Mouse (Mus musculus) heart, adult 8-10 months (tissue): ENCODE measurements at regions not wholly inside any gene's neighbourhood (a gene's known extent, or its start where the extent isn't known, plus 50 kb on each side); places are given as distances from the start of the nearest gene placed in this dataset.
A peak's percentile ranks its signal among the peaks of the same experiment; 100 is the strongest.

ENCODE experiments used
- DNase-seq: peaks from one replicate; pipeline ENCODE4 v3.0.0; 2022; ENCODE audit warnings: low spot score

DNA sequence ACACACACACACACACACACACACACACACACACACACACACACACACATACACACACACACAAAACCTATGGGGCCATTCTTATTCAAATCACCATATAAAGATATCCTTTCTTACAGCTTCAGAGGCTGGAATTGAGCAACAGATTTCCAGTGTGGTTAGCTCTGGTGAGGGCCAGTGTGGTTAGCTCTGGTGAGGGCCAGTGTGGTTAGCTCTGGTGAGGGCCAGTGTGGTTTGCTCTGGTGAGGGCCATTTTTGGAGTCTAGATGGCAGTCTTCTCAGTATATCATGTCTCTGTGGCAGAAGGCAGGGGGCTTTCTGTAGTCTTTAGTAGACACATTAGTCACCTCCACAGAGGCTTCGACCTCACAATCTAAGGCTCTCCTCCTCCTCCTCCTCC lies 191.5 kb upstream of the 9630041A04Rik start:
- no peak for DNase-seq

GRCm38 (mm10) chr9:101649816-101650215 lies 211.8 kb upstream of the 9630041A04Rik start:
- DNase-seq: no peak

DNA sequence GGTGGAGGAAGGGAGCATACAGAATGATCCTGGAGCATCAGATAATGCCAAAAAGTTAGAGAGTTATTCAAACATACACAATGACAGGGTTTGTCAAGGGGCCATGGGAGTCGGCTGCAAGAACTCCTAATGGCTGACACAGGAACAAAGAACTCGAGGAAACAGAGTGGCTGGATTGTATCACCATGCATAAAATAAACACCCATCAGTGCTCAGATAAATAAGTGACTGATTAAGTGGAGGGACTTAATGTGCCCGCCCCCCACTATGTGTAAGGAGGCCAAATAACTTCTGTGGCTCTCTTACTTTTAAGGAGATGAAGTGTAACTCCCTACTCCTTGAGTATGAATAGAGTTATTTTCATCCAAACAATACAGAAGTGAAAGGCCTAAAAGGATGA lies 220.1 kb upstream of the 9630041A04Rik start:
- DNase-seq: no peak

- no peak for DNase-seq
These were observed 221.0 kb upstream of the 9630041A04Rik start for GRCm38 (mm10) chr9:101640598-101640997.

GRCm38 (mm10) chr9:101616261-101616660 lies 245.4 kb upstream of the 9630041A04Rik start:
- no peak for DNase-seq

GRCm38 (mm10) chr9:101615176-101615575 lies 246.5 kb upstream of the 9630041A04Rik start:
- no peak for DNase-seq

- no peak for DNase-seq
These were observed 247.7 kb upstream of the 9630041A04Rik start for GRCm38 (mm10) chr9:101613933-101614332.

- DNase-seq: peak; percentile 12
These were observed 248.2 kb upstream of the 9630041A04Rik start for GRCm38 (mm10) chr9:101613471-101613870.

GRCm38 (mm10) chr9:101612971-101613370 lies 248.7 kb upstream of the 9630041A04Rik start:
- no peak for DNase-seq

DNA sequence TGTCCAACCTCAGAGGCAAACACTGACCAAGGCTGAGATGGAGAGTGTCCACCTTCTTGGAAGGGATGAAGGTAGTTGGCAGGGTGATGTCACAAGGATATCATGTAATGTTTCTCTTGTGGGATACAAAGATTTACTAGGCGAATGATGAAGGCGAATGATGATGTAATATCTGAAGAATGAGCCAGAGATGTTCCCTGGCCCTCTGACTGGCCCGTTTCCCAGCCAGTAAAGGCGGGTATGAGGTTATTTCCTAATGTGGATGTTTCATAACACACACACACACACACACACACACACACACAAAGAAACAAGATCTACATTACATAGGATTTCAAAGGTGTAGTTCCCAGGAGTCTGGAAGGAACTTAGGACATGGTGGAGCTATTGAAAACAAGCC lies 249.1 kb upstream of the 9630041A04Rik start:
- peak; percentile 11 for DNase-seq

GRCm38 (mm10) chr9:101611481-101611880 lies 250.2 kb upstream of the 9630041A04Rik start:
- DNase-seq: no peak

GRCm38 (mm10) chr9:101610806-101611443 lies 250.7 kb upstream of the 9630041A04Rik start:
- DNase-seq: no peak

- DNase-seq: no peak
These were observed 251.3 kb upstream of the 9630041A04Rik start for GRCm38 (mm10) chr9:101610338-101610737.

DNA sequence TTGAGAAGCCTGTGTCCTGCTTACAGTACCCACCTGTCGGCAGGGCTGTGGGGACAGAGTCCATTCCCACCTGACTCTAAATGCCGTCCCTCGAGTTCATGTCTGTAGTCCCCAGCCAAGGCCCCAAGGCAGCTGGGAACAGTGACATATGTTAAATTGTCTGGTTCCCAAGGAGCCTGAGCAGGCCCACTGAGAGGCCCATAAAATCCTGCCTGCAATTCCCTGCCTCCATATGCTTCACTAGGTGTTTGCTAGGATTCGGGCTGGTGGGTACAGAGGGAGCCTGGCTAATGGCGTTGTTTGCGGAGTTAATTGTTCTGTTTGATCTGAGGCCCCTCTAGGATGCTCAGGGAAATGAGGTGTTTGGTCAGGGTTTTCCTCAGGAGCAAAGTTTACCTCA lies 258.8 kb upstream of the 9630041A04Rik start:
- DNase-seq: no peak

DNA sequence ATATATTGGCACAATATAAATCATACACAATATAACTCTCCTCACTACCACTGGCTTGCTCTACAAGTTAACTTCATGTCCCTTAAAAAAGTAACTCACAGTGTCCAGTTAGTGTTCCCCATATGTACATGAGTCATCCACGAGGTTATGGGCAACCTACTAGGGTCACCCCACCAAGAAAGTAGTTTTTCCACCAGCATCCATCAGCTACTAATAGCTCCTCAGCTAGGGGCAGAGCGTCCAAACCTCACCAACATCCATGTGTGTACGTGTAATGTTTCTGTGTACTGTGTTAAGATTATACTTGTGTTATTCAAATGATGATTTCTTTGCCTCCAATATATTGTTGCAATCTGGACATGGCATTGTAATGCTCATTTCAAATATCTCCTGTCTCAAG lies 264.7 kb upstream of the 9630041A04Rik start:
- DNase-seq: no peak

GRCm38 (mm10) chr9:101595101-101595650 lies 266.5 kb upstream of the 9630041A04Rik start:
- no peak for DNase-seq

- no peak for DNase-seq
These were observed 269.0 kb upstream of the 9630041A04Rik start for GRCm38 (mm10) chr9:101592621-101593020.

GRCm38 (mm10) chr9:101591681-101592080 lies 270.0 kb upstream of the 9630041A04Rik start:
- DNase-seq: no peak

- DNase-seq: peak; percentile 79
These were observed 271.3 kb upstream of the 9630041A04Rik start for GRCm38 (mm10) chr9:101590310-101590709.

DNA sequence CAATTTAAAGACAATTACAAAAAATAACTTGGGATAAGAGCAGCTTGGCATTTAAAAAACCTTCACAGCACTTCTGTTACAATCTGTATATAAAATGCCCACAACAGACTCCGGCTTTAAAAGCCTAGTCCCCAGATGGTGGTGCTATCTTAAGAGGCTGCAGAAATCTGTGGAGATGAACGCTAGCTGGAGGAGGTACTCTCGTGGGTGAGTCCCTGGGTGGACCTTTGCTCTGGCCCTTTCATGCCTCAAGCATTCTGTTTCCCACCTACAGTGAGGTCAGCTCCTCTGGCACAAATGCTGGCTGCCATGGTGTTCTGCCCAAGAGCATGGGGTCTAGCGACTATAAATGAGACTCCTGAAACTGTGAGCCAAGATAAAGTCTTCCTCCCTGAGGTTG lies 280.6 kb upstream of the 9630041A04Rik start:
- no peak for DNase-seq

DNA sequence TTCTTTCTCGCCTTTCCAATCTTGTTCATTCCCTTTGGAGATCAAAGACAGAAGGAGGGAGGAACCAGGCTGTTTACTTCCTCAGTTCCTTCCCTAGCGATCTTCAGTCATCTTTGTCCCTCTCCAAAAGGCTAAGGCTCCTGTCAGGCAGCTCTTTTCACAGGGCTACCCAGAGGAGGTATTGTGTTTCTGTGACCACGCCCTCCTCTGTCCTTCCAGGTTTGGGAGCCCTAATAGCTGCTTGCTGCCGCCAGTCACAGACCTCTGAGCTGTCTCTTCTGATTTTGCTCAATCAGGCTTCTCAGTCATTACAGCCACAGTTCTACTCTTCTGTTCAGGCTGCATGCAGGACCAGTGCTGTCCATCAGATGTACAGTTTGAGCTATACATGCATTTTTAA lies 290.9 kb upstream of the 9630041A04Rik start:
- no peak for DNase-seq

DNA sequence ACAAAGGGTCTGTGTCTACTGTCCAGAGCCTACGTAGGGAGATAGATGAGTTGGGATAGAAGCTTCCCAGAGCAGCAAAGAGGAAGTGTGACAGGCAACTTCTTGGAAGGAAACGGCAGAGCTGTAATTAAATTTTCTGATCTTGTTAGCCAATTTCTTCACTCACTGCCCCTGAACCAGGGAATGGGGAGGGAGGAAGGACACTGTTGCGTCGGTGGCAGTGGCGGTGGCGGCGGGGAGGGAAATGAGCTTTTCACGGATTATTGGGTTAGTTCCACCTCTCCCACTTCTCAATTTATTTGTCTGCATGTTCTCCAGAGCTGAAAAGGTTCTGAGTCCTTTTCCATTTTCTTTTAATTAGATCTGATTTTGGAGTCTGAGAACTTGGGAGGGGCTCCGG lies 298.4 kb upstream of the 9630041A04Rik start:
- no peak for DNase-seq

GRCm38 (mm10) chr9:101559366-101559765 lies 302.3 kb upstream of the 9630041A04Rik start:
- DNase-seq: no peak
